Mouse (Mus musculus) fat pad, adult 2 months (tissue): Measurements from ENCODE around the gene Mfsd11.

Experiments
- DNase-seq: peaks from one replicate; pipeline ENCODE4 v3.0.0-alpha.2; 2011; ENCODE audit warnings: low read depth, low spot score; ENCODE audit errors: extremely low read depth

Mfsd11 gene

DNA sequence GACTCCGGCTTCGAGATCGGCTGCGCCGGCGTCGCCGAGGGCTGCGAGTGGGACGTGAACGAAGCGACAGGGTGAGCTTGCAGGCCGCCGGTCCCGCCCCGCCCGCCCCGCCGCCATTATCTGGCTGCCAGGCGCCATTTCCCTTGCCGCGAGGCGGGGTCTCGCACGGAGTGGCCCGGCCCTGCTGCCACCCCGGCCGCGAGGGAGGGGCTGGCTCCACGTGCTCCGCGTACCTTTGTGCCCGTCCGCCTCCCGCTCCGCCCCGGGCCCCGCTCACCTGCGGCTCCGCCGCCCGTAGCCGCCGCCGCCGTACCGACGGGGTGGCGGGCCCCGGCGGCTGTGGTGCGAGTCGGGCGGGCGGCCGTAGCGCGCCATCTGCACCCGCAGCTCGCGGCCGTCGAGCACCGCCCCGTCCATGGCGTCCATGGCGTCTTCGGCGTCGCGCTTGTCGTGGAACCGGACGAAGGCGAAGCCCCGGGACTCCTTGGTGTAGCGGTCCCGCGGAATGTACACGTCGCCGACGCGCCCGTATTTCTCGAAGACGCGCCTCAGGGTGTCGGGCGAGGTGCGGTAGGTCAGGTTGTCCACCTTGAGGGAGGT is at the start of gene Mfsd11:
Gene Mfsd11, plus strand, starts transcription at position 150 of the 600 bp plus-strand sequence.
- no peak for DNase-seq

DNA sequence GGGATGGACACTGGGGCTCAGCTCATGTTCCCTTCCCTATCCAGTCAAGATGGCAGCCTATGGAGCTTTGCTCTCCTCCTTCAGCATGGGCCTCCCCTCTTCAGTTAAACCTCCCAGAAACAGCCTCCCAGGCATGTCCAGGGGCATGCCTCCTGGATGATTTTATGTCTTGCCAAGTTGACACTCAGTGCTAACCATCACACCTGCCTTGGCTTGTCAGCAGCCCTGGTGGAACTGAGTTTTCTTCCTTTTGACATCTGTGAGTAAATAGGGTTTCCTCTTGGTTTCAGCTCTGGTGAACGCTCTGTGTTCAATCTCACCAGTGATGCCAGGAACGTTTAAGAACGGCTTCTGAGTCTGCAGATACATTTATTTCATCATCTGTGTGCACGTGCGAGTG is 49.5 kb upstream of the Mfsd11 start:
- no peak for DNase-seq

GRCm38 (mm10) chr11:116806136-116807071 is 45.8 kb upstream of the Mfsd11 start:
- DNase-seq = no peak

GRCm38 (mm10) chr11:116807116-116807515 is 45.1 kb upstream of the Mfsd11 start:
- no peak for DNase-seq

DNA sequence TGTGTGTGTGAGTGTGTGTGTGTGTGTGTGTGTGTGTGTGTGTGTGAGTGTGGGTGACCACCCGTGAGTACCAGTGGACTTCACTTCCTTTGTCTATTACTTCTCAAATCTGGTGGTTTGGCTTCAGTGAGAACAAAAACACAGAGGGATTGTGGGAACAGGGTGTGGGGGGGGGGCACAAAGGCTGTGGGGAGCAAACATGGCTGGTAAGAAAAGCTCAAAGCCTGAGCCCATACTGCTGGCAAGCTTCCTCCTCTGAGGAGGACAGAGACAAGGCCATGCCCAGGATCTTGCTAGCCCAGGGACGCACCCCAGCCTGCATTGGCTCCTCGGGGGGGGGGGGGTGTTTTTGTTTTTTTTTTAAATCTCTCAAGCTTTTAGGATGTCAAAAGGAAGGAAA is 44.7 kb upstream of the Mfsd11 start:
- no peak for DNase-seq

DNA sequence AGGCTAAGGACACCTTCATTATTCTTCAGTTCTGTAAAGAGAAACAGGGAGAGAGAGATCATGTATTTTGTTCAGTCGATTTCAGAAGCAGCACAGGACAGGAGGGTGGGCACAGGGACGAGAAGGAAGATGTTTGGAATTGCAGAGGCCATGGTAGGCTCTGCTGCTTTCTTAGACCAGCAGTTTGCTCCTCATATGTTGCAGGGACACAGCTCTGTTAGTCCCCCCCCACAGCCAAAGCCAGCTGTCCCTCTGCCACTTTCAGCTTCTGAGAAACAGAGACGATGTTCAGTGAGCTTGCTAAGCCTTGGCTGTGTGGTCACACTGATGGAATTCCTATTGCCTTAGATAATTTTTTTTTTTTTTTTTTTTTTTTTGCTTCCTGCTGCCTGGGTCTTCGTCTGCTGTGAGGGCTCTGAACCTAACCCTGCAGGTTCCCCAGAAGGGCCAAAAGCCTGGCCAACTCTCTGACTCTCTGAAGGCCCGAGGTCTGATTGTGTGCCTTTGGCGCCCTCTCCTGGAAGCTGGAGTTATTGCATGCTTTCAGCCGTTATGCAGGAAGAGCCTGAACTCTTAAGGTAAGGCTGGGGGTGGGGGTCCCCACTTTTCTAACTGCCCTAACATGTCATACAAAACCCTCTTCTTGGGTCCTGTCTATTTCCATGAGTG is 44.2 kb upstream of the Mfsd11 start:
- no peak for DNase-seq

DNA sequence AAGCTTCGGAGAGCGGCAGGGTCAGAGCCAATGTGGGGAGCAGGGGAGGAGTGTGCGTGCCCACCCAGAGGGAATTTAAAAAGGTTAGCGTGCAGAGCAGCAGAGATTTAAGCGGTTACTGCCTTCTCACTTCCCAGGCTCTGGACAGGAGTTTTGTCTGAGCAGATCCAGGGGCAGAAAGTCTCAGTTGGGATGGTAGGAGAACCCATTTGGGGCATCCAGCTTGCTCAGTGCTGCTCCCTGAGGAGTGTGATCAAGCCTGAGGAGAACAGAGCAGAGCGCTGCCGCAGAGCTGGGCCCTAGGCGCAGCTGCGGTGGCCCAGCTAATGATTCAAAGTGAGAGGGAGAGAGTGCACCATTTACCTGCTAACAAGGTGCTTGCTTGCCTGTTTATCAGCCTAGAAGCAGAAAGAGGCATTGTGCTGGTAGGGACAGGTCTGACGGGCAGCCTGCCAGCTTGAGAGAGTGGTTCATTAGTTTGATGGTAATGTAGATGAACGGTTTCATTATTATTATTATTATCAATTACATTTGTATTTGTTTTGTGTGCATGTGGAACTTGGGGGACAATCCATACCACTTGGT is 43.3 kb upstream of the Mfsd11 start:
- no peak for DNase-seq

- no peak for DNase-seq
Measured at GRCm38 (mm10) chr11:116809520-116809919, 42.7 kb upstream of the Mfsd11 start.

GRCm38 (mm10) chr11:116810528-116810927 is 41.7 kb upstream of the Mfsd11 start:
- DNase-seq = no peak

DNA sequence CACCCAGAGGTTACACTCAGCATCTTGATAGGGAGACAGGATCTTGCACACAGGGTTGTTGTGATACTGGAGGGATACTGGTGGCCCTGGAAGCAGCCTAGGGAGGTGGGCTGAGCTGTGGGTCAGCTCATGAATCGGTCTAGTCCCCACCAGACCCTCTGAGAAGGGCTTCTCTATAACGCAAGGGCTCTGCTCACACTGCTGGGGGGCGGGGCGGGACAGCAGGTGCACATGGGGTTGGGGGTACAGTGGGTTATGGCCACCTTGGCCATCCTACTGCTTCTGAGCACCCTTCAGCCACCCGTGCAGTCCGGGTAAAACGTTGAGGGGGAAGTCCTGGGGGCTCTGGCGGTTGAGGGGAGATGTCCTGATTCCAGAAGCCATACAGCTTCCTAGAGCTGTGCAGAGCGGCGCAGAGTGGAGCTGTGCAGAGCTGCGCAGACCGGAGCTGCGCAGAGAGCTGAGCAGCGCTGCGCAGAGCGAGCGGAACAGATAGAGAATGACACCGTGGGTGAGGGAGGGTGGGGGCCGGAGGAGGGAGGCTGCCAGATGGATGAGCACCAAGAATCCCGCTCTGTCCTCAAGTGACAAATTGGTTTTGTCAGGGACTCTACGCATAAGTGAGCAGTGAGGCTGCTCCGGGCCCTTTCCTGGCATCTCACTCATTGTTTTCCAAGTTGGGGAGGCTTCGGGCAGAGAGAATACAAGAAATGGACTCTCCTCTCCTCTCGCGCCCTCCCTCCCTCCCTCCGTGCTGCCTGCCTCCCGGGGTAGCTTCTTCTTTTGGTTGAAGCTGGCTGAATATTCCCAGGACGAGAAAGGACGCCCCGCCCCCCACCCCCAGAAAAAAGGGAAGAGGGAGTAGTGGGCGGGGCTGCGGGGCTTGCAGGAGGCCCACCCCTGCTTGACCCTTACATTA is 41.0 kb upstream of the Mfsd11 start:
- no peak for DNase-seq

DNA sequence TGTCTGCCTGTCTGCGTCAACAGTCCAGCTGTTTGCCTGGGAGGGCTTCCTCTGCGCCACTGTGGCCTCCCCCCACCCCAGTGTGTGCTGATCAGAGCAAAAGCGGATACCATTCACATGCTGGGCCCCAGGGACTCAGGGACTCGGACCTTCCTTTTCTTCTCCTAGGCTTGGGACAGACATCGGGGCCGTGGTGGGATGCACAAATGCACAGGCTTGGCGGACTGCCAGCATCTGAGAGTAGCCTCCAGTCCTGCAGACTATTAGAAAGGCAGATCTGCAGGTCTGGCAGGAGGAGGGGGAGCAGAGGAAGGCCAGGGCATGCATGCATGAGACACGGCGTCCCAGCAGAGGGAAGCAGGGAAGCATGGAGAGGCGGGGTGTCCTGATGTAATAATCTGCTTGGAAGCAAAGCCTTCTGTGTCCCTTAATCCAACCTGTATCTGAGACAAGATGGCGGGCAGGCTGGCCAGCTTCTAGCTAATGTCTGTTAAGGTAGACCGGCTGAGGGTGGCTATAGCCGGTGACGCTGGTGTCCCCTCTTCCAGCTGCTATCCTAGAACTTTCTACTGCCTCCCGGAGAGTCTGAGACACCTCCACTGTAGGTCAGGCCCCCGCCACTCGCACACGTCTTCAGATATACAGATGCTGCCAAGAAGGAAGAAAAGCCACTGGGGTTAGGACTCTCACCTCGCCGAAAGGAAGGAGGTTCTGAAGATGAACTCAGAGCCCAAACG is 39.3 kb upstream of the Mfsd11 start:
- no peak for DNase-seq

GRCm38 (mm10) chr11:116813610-116814009 is 38.6 kb upstream of the Mfsd11 start:
- no peak for DNase-seq

DNA sequence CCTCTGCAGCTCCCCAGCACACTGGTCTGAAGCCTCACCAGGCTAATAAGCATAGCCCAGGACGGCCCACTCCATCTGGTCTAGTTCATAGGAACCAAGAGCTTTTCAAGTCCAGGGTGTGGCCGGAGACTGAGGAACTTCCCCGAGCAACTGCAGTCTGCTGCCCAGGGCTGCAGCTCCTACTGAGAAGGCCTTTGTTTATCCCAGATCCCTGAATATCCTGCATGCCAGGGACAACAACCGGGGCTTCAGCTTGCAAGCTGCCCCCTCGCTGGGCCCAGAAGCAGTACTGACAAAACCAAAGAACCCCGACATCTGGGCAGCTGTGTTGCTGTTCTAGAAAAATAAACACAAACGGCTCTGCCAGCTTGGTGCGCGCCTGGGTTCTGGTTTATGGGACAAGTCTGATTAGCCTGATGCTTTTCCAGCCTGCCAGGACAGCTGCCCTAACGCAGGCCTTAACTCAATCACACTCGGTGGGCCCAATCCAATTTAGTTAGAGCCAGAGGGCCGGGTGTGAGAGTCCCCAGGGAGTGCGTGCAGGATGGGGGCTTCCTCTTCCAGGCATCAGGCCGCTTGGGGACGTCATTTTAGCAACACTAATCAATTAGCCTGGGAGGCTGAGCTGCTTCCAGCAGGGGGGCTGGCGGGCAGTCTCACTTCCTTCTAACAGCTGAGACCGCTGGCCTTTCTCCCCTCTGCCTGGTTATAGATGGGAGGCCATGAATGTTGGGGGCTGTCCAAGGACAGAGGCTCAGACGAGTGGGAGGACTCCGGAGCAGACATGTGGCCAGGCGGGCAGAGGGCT is 38.0 kb upstream of the Mfsd11 start:
- DNase-seq = no peak

DNA sequence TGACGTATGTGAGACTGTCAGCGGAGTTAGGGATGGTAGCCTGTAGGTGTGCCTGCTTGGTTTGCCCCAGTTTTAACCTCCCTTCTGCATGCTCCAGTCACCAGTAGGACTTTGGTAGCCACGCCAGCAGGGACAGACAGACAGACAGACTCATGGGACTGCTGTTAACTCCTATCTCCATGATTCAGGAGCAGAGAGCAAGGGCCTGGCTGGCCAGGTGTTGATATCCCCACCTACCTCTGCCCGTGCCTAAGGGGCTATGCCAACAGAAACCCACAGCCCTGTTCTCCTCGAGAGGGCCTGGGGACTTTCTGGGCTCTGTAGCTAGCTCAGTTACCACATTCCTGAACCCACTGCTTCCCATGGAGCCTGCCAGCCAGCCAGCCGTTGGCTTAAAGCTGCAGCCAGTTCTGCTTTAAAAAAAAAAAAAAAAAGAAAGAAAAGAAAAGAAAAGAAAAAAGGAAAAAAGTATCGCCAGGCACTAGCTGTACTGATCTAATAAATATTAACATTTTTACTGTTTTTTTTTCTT is 37.3 kb upstream of the Mfsd11 start:
- no peak for DNase-seq

DNA sequence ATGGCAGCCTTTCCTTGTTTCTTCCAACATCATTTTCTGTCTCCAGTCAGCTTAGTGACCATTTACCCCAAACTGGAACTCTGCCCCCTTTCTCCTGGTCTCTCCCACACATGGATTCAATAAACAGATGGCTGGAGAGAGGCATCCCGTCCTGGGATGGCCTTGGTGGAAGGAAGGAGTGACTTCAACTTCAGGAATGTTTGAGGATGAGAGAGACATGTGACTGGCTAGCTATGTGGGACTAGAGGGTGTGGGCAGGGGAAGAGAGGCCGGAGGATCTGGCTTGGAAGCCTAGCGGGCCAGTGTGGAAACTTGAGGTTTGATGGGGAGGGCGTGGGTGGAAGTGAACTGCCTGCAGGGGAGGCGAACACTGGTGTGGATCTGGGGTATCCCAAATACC is 35.5 kb upstream of the Mfsd11 start:
- no peak for DNase-seq

DNA sequence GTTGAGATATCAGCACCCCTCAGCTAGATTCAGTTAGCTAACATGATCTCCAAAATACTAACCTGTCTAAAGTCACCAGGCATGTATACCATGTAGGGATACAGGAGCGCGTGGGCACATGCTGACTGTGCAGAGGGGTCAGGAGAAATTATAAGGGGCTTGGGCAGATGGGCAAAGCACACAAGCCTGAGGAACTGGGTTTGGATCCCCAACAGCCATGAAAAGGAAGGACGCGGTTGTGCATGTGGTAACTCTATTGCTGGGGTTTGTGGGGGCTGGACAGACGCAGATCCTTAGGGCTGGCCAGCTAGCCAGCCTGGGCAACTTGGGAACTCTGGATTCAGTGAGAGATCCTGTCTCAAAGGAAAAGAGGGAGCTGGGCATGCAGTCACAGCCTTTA is 34.7 kb upstream of the Mfsd11 start:
- DNase-seq = no peak

GRCm38 (mm10) chr11:116818722-116819121 is 33.5 kb upstream of the Mfsd11 start:
- no peak for DNase-seq

DNA sequence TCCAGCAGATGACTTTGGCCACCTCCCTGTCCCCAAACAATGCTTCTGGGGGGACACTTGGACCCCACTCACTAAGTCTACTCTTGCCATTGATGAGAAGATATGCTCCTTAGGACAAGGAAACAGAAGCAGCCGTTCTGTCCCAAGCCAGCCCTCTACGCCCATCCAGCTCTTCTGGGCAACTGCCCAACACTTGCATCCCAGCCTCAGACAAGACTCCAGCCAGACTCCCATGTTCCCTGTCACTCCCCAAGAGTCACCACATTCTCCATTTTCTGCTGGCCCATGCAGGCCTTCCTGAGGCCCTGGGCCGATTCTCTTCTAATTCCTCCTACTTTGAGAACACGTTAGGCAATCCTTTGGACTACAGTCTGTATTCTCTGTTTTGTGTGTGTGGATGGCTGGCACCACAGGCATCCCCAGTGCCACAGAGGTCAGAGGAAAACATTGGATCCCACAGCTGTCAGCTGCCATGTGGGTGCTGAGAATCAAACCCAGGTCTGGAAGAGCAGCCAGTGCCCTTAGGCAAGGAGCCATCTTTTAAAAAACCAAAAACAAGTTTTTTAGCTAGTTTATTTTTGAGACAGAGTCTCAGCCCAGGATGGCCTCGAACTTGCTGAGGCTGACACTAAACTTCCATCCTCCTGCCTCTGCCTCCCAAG is 32.2 kb upstream of the Mfsd11 start:
- no peak for DNase-seq
